Mouse (Mus musculus) CD4-positive naive resting alpha-beta T cell, adult 57 days (primary cell): ENCODE results near the gene Ciao1. TPM values are rescaled to one million over a fixed set of nuclear protein-coding genes. Genes with fewer than 3 reads are reported as not detected.

ENCODE experiments used
- total RNA-seq: library from RNA; stranded (reverse); gene quantifications from one replicate; pipeline ENCODE4 v1.2.4, GENCODE M21; 2023

The Ciao1 gene
- 45.4 TPM for total RNA-seq

DNA sequence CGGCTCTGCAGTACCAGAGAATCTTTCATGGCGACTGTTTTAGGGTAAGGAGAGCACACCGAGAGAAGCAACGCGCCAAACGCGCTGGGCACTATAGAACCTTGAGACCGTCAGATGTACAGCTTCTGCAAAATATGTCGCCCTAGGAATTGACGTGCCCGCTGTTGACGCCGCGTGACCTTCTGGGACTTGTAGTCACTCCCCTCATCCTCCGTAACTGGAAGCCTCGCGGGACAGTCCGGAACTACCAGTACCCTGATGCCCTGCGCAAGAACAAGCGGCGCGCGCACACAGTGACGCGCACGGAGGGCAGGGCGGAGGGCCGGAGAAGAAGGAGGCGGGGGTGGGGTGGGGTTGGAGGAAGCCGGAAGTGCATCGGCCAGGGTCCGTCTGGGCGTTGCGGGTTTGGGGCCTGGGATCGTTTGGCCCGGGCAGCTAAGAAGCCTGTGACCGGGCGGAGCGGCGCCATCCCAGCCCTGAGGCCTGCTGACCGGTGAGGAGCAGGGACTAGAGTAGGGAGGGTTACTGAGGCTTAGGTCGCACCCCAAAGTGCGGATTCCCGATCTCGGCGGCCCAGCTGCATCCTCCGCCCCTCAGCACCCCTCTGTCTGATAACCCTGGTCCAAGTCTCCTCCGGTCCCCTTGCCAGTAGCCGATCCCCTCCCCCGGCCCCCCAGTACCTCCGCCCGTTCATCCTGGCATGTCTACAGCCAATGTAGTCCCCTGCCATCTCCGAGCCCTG lies at the start of gene Ciao1, which contains the start of gene Tmem127:
Ciao1 (minus strand) TSS at position 225 of the 742 bp plus-strand sequence.
Tmem127 (plus strand) TSS at position 317 of the 742 bp plus-strand sequence.

DNA sequence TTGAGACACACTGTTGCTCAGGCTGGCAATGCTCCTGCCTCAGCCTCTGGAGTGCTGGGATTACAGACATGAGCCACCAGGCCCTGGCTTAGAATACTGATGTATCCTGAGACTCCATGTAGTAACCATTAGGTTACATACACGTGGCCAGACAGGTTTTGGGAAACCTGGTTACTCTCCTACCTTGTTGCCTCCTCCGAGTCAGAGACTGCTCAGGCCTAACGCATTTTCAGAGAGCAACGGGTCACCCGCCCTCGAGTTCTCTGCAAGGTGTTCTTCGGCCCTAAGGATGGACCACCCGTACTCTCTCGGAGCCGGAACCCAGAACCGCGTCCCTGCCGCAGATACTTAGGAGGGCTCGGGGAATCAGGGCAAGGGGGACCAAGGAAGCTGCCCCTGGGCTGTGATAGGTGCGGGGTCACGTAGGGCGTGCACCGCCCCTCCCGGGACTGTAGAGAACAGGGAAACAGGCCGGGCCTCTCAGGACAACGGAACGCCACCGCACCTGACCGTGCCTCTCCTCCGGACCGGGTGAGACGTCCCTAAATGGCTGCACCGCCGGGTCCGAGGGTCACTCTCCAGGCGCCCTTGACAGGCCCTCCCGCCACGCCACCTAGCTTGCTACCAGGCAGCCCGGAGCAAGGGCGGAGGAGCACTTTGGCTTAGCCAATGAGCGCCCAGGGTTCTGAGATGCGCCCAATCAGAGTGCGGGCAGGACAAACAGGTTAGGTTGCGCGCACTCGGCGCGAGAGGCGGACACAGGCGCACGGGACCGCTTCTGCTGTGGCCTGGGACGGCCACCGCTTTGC lies 22.1 kb upstream of the Ciao1 start, which contains the start of gene Stard7:
Stard7 (plus strand) TSS at position 728 of the 809 bp plus-strand sequence.

DNA sequence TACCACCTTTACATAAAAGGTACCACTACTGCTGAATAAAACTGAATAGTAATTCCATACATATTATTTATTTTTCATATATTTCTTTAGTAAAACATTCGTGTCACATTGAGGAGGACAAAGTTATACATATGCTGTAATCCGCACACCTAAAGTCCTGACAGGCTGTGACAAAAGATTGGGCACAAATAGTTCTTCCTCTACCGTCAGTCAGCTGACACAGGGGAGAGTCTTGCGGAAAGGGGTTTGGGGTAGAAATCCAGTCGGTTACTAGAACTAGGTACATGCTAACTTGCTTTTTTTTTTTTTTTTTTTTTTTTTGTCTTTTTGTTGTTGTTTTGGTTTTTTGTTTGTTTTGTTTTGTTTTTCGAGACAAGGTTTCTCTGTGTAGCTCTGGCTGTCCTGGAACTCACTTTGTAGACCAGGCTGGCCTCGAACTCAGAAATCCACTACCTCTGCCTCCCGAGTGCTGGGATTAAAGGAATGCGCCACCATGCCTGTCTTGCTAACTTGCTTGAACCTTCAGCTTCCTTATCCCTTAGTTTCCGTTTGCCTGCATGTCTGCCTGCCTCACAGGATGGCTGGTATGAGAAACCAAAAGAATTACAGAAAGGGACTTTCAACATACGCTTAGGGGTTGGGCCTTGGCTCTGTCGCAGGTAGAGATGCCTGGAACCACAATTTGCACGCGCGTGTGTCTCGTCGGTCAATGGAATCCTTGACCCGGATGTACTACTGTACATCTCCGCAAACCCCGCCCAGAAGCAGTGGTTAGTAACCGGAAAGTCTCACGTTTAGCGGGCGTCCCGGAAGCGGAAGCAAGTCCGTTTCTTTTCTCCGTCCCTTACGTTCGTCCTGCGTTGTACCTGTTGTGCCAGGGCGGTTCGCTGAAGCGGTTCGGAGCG lies 39.8 kb downstream of the Ciao1 start, which contains the start of the genes 1810024B03Rik and Snrnp200:
1810024B03Rik (minus strand) TSS at position 734 of the 905 bp plus-strand sequence.
Snrnp200 (plus strand) TSS at position 840 of the 905 bp plus-strand sequence.

Other genes with a start within 250 kb of the Ciao1 start
- gene Ap4e1, start 239.1 kb downstream of the Ciao1 start, total RNA-seq: 31.8 TPM
- 14.7 TPM for gene Blvra, start 177.2 kb downstream of the Ciao1 start, total RNA-seq
- 4.5 TPM for gene Ncaph, start 113.9 kb downstream of the Ciao1 start, total RNA-seq
- 18.2 TPM for gene Itpripl1, start 104.4 kb downstream of the Ciao1 start, total RNA-seq
- 1.6 TPM for gene 1810024B03Rik, start 39.5 kb downstream of the Ciao1 start, total RNA-seq
- gene Snrnp200, start 39.4 kb downstream of the Ciao1 start, total RNA-seq: 166 TPM
- gene Tmem127, start 92 bp upstream of the Ciao1 start, total RNA-seq: 51.3 TPM
- gene Stard7, start 22.4 kb upstream of the Ciao1 start, total RNA-seq: 67.7 TPM
- gene Dusp2, start 88.3 kb upstream of the Ciao1 start, total RNA-seq: 298 TPM
- 0.80 TPM for gene Astl, start 90.8 kb upstream of the Ciao1 start, total RNA-seq
- gene Adra2b, start 115.4 kb upstream of the Ciao1 start, total RNA-seq: 0.24 TPM
- gene Gpat2, start 177.4 kb upstream of the Ciao1 start, total RNA-seq: 1.1 TPM
- 13.6 TPM for gene Fahd2a, start 196.7 kb upstream of the Ciao1 start, total RNA-seq